Mouse (Mus musculus) layer of hippocampus, adult 9-10 months (tissue): Measurements from ENCODE around the gene Ptchd3.
A peak's percentile ranks its signal among the peaks of the same experiment; 100 is the strongest.

Experiments
- DNase-seq: peaks from one replicate; pipeline ENCODE4 v3.0.0; 2022; ENCODE audit warnings: low spot score

The Ptchd3 gene

DNA sequence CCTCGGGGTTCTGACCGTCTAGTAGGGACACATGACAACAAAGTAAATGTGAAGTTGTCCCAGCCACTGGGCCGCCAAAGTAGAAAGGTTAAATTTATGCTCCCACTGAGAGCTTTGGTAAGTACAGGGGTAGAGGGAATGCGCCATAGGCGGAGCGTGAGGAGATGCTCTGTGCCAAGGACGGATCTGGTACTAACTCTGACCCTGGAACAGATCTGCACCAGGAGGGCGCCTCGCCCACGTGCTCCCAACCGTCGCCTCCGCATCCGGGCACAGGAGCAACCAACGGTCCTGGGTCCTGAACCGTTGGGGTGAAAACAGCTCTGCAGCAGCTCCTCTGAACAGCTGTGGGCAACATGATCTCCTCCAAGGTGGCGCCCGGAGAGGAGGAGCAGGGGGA is at the start of gene Ptchd3:
TSS of gene Ptchd3 (plus strand) at position 301 of the 400 bp plus-strand sequence.
- no peak for DNase-seq

DNA sequence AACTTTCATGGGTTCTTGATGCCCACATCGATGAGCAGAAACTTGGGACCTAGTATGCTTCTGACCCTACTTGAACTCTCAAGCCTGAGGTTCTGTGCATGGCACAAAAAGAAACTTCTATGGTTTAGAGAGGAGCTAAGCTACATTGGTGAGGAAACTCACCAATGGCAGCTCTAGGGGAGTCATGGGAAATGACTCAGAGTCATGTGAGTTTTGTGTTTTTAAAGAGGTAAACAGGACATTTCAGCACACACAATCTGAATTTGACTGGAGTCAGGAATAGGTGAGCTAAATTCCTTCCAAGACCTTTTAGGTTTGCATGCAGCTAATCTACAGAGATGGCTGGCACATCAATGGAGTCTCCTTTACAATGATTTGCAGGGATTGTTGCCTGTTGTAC is 48.2 kb upstream of the Ptchd3 start:
- no peak for DNase-seq

DNA sequence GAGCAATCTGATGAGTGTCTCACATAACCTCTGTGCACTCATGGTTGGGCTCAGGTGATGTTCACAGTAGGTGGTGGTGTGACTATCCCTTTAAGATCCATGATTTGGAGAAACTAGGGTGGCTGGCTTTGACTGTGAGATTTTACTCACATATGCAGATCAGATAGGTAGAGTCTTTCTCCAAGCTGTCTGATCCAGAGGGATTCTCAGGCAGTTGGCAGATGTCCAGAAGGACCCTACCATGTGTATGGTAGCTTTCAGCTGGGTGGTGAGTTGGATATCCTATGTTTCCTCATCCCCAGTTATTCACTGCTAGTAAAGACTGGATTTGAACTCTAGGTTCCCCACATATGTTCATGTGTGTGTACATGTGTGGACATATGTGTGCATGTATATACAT is 42.6 kb upstream of the Ptchd3 start:
- no peak for DNase-seq

DNA sequence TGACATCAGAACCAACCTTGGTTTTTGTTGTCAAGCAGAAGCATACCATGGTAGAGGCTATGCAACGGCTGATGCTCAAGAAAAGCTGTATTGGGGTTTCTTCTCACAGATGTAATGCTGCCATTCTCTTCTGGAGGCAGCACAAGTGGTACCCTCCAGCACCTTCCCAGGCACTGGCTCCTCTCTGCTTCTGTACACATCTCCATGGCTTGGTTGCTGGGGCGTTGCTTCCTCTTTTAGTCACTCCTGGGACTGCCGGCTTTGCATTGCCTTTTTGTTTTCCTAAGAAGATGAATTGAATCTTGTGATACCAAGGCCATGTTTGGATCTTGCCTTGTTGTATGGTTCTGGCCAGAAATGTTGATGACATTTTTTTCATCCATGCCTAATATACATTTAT is 40.5 kb upstream of the Ptchd3 start:
- no peak for DNase-seq

DNA sequence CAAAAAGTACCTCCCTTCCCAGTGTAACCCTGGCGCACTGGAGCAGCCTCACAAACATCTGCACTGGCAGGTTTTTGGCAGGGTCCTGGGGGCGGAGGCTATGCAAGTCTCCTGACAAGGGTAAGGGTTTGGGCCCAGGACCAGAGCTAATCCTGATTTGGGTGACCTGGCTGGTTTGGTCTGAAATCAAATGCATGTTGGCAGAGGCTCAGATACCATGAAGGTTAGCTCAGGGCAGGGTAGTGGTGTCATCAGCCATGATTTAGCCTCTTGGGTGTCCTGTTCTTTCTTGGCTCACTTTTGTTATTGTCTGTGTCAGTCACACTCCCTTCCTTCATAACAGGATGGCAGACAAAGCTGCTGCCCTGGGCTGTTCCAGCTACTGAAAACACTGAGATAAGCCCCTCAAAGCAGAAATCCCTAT is 39.4 kb upstream of the Ptchd3 start:
- no peak for DNase-seq

DNA sequence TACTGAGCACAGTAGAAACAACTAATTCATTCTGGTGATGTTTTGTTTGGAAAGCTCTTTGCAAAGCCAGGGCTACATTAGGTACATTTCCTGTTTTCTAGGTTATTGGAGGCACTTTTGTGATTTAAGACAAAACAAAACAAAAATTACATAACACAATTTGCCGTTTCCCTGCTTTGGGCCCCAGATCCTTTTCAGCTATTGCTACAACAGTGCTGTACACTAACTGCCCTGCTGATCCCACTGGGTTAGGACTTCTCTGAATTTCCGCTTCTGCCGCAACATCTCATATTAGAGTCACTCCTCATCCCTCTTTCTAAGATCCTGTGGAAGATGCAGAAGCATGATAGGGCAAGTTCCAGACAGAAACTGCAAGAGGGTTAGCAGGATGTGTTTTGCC is 38.6 kb upstream of the Ptchd3 start:
- DNase-seq: no peak

DNA sequence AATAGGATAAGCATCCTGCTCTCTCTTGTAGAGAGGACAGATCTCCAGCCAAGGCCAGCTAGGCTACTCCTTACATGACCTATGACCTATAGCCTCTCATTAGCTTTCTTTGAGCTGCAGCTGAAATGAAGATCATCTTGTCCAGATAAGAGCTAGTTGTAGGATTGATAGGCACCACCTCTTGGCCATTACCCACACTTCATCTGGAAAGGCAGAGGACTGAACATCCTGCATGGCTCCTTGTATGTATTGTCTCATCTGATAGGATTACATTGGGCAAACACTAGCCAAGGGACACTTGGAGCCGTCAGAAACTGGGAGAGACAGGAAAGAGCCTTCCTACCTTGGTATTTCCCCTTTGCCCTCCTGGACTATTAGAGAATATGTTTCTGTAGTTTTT is 38.1 kb upstream of the Ptchd3 start:
- no peak for DNase-seq

DNA sequence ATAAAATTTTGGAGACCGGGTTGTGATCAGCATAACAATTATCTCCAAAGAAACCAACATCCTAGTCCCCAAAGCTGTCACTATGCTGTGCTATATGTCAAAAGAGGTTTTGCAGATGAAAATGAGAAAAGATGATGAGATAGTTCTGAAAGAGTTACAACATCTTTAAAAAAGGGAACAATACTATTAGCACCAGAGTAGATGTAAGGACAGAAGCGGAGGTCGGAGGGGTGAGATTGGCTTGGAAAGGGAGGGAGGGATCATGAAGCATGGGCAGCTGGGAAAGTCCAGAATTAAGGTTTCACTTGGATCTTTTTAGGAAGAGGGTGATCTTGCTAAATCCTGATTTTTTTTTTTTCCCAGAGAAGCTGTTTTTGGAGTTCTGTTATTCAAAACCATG is 36.5 kb upstream of the Ptchd3 start:
- no peak for DNase-seq

DNA sequence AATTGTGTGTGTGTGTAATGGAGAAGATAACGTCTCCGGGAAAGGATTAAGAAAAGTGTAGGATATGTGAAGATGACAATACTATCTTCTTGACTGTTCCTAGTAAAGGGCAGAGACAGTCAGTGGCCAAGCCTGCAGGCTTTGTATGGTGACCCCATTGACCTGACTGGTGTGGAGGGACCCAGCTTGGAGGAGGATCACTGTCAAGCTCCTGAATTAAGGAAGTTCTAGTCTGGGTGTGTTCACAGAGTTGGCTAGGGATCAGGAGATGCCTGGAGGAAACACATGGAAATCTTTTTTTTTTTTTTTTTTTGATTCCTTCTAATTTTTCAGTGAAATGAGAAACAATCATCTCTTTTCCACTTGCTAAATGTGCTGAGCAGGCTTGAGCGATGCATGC is 35.9 kb upstream of the Ptchd3 start:
- DNase-seq: no peak

DNA sequence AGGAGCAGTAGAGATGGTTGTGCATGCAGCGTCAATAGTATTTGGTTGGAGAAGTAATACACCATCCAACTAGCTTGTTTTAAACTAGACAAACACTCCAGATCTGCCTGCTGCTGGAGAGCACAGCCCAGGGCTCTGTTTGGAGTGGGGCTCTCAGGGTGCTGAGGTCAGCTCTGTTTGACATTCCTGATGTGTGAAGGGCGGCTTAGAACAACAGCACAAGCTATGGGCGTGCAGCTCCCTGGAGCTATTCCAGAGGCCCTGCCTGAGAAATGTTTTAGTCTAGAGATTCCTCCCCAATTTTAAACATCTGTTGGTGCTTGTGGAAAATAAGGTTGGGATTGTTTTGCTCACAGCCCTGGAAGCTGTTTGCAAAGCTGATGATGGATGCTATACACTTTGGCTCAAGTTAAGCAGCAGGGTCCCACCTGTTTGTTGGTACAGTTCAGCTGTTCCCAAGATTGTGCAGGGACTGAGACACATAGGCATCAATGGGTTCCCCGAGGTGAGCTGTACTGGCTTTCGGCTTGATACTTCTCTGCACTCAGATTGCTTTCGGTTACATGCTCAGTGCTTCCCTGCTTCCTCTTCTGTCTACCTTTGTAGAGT is 35.4 kb upstream of the Ptchd3 start:
- DNase-seq: no peak

DNA sequence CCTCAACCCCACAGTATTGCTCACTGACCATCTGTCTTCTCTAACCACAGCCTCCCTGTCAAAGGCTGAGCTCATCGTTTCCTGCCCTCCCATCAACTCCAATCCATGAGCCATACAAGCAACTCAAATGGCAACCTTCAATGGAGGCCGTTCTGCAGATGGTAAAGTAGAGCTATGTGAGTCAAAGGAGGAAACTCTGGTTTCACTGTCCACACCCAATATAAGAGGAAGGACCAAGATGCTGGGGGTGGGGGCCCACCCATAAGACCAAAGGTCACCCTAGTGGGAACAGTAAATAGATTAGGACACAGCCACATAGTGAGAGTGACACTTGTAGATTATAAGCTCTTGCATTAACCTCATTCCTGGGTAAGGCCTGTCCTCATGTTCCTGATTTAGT is 34.1 kb upstream of the Ptchd3 start:
- DNase-seq: no peak

DNA sequence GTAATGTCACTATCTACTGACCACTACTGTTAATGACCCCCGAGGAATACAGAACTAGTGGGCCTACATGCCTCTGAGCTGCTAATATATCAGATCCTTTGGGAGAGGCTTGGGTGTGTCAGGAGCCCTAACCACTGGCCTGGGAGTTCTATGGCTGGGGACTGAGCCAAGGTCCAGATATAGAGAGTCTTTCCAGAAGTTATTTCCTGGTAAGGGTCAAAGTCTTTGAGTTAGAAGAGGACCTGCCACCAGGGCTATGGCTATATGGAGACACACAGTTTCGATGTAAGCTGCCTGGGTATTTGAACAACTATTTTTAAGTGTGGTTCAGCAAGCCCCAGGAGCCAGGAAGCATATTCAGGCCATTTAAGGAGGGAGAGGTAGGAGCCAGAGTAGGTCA is 31.5 kb upstream of the Ptchd3 start:
- DNase-seq: no peak

DNA sequence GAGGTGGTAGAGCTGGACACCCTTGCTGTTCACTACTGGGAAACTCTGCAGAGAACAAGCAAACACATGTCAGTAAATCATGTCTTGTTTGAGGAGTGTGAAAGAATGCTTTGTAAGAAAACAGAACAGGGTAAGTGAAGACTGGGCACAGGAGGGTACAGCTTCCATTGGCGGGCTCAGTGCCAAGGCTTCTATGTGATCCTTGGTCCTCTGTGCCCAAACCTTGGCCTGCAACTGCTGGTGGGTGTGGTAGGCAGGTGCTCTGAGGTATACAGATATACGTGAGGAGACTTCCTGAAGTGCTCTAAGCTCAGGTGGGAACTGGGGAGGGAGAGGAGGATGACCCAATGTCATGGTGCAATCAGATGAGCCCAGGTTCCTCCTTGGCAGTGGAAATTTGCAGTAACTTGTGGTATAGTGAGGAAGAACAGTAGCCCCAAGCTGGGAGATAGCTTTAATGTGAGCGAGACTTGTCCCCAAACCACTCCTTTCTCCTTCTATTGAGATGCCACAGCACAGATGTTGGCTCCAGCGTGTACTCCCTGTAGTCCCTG is 30.2 kb upstream of the Ptchd3 start:
- no peak for DNase-seq

DNA sequence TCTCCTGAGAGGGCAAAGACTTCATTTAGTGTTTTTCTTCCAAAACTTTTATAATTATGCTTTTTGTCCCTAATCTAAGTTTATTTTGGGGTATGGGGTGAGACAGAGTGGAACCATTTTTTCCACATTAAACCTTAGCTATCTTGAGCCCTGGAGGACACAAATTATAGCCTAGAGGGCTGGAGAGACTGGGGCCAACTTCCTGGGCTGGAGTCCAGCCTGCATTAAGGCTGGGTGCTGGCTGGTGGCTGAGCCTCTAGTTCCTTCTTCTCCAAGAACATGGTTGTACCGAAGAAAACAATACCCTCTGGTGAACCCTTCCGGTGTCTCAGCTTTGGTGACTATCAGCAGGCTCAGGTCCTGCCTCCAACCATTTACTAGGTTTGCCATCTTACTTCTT is 27.3 kb upstream of the Ptchd3 start:
- no peak for DNase-seq

DNA sequence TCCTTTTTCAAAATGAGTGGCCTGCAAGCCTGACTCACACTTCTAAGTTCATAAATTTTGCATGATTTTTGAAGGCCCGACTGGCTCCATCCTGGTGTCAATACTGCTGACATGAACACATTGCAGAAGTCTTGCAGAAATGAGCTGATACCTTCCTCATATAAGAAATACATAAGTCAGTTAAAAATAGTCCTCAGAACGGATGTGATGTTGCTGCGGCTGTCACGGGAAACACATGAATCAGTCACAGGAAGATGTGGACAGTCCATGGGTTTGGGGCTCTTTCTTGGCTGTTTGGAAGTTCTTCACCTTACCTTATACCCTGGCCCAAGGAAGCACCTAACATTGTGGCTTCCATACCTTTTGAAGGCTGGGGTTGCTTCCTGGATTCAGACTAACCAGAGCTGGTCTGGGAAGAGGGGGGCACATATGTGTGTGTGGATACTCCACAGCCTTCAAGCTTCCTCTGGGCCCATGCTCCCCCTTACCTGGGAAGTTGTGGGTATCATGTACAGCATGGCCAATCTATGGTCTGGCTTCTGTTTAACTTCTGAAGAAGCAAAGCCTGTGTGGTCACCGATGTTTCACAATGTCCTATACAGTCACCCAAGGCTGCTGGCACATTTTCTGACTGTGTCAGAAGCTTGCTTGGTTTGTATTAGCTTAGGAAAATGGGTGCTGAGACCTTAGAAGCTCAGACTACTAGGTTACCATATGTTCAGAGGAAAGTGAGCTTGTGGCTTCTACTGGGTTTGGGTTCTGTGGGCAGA is 25.6 kb upstream of the Ptchd3 start:
- no peak for DNase-seq

DNA sequence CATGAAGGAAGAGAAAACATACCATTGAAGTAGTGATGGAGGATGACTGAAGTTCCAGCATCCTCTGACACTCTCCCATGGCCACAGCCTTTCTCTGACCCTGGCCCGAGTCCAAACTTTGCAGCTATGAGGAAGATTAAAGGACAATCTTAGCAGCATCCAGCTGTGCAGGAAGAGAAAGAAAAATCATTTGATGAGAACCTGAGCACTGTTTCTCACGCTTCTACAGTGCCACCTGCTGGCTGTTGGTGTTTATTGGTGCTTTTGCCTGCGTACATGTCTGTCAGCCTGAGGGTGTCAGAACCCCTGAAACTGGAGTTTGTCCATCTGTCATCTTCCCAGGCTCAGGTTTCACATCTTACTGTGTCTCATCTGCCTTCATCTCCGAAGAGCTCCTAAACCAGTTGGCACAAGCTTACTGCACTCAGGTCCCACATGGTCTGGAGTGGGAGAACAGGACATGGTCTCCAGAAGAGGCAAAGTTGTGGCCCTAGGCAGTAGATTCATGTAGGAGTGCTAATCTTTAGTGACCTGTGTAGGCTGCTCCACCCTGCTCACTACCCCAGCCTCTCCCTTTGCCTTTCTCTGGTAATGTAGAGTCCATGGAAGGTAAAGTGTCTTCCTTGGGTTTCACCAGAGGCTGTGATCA is 21.7 kb upstream of the Ptchd3 start:
- DNase-seq: peak; percentile 85

DNA sequence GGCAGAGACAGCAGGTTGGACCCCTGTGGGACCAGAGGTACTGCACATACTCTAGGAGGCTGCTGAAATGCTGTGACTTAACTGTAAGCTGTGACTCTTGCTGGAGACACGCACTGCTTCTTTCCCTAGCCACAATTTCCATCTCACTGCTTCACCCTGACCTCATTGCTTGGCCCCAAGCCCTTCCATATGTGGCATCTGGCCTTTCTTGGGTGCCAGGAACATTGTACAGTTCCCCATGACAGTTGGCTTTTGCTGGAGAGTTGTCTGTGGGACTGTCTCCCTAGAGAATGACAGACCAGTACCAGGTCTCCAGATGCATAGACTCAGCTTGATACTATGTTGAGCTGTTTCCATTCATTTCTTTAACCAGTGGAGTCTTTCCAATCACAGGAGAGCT is 21.2 kb upstream of the Ptchd3 start:
- DNase-seq: no peak

DNA sequence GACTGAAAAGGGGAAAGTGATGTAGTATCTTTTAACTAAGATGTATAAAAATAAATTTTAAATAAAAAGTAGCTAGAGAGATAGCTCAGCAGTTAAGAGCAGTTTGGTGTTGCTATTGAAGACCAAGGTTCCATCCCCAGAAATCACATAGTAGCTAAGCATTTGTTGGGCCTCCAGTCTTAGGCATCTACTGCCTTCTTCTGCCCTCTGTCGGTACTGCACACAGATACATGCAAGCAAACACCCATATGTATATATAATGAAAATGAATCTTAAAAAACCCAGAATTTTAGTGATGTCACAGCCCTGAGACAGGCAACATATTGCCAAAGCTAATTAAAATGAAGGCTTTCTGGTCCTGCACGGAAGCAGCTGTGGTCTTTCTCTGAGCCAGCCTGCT is 15.9 kb downstream of the Ptchd3 start:
- DNase-seq: no peak

DNA sequence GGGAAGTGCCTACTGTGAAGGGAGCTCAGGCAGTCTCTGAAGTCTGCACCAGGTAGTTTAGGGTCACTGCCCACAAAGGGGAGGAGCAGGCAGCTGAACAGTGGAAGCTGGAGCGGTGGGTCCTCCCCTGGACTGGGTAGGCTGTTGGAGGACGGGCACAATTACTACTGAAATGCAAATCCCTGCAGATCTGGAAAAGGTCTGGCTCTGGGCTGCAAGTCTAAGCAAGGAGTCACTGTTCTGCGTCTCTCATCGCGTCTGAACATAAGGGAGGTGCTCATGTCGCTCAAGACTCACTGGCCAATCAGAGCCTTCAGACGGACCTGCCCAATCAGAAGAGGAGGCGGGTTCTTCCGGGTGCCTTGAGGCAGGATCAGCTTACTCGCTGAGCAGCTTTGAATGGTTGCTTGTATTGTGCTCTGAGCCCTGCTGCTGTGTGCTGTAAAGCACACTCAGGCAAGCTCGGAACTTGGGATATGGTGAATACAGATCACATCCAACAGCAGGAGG is 17.8 kb downstream of the Ptchd3 start:
- peak; percentile 17 for DNase-seq
